Mouse (Mus musculus) liver, adult 2 months (tissue): ENCODE data around the gene Fhad1. TPM values are rescaled to one million over a fixed set of nuclear protein-coding genes. Genes with fewer than 3 reads are reported as not detected.

Experiments
- DNase-seq: peaks from one replicate; pipeline ENCODE4 v3.0.0-alpha.2; 2011; ENCODE audit warnings: low read depth, low spot score; ENCODE audit errors: extremely low read depth
- H3K27ac ChIP-seq: fragments of 200-500 bp; replicated peaks from 2 replicates; pipeline ENCODE4 v1.5.1; 2012; ENCODE audit warnings: low read depth, mild to moderate bottlenecking, control low read depth, inconsistent platforms, low read length; ENCODE audit not compliant: insufficient read depth
- H3K27me3 ChIP-seq: fragments of 200-500 bp; 2 replicates; pipeline ENCODE4 v1.6.1; 2012; ENCODE audit warnings: mild to moderate bottlenecking, moderate library complexity, low read length, inconsistent platforms; ENCODE audit not compliant: control insufficient read depth, insufficient read depth
- H3K36me3 ChIP-seq: fragments of 200-500 bp; 2 replicates; pipeline ENCODE4 v1.6.1; 2012; ENCODE audit warnings: low read length, inconsistent platforms; ENCODE audit not compliant: control insufficient read depth, insufficient read depth
- H3K4me1 ChIP-seq: fragments of 200-500 bp; 2 replicates; pipeline ENCODE4 v1.6.1; 2011; ENCODE audit warnings: low read length; ENCODE audit not compliant: control insufficient read depth, insufficient read depth
- H3K4me3 ChIP-seq: fragments of 200-500 bp; 2 replicates; pipeline ENCODE4 v1.5.1; 2011; ENCODE audit warnings: low read depth, mild to moderate bottlenecking, control low read depth, low read length, moderate library complexity; ENCODE audit not compliant: insufficient read depth
- H3K79me2 ChIP-seq: fragments of 200-500 bp; 2 replicates; pipeline ENCODE4 v1.6.1; 2012; ENCODE audit warnings: inconsistent platforms, mild to moderate bottlenecking, low read length, moderate library complexity; ENCODE audit not compliant: control insufficient read depth, insufficient read depth
- H3K9ac ChIP-seq: fragments of 200-500 bp; 2 replicates; pipeline ENCODE4 v1.6.1; 2012; ENCODE audit warnings: low read depth, mild to moderate bottlenecking, control low read depth, inconsistent platforms, low read length
- CTCF ChIP-seq: fragments of 200-500 bp; IDR thresholded peaks from 2 replicates; pipeline ENCODE4 v1.5.1; 2011; ENCODE audit warnings: low read depth, low read length, control low read depth
- POLR2A ChIP-seq: fragments of 200-500 bp; IDR thresholded peaks from 2 replicates; pipeline ENCODE4 v1.6.1; 2011; ENCODE audit warnings: low read length, control low read depth; ENCODE audit not compliant: insufficient read depth; ENCODE audit errors: extremely low read depth
- WGBS: fragments of 180-500 bp; shearing (Covaris S2); methylation state at CpG from one replicate; pipeline ENCODE4 v1.1.7; 2018; 5-methylcytosine and 5-hydroxymethylcytosine counted together
- polyA plus RNA-seq: library from polyadenylated mRNA; depleted of rRNA; stranded (reverse); fragments of >200 nt; gene quantifications from 2 replicates; pipeline ENCODE4 v1.2.3, GENCODE M21; 2012
- total RNA-seq: library from RNA; depleted of rRNA; stranded (reverse); fragments of >200 nt; gene quantifications from 2 replicates; pipeline ENCODE4 v1.2.3, GENCODE M21; 2014

Gene Fhad1
- total and polyA plus RNA-seq, 2 experiments = 0.06 to 2.4 TPM

- 0 out of 2 replicates have a peak, but pooled peaks have one; percentile 50 for TF ChIP-seq POLR2A
- no peak for TF ChIP-seq CTCF
- H3K79me2 ChIP-seq = no peaks in the 10 kb centered on the region
- H3K4me3 ChIP-seq = no peak overlapping the region
- DNase-seq = peak; percentile 92
- WGBS = 12% methylated on average over 11 of the region's 11 CpGs
- no peaks in the 10 kb centered on the region for H3K36me3 ChIP-seq
- no peaks in the 10 kb centered on the region for H3K27me3 ChIP-seq
- H3K4me1 ChIP-seq = peaks cover 11% of the 10 kb centered on the region
- H3K27ac ChIP-seq = peak overlapping the region; percentile 87
- peak overlapping the region; percentile 68 for H3K9ac ChIP-seq
These were observed 72.5 kb downstream of the Fhad1 start for GRCm38 (mm10) chr4:141942403-141942802.

DNA sequence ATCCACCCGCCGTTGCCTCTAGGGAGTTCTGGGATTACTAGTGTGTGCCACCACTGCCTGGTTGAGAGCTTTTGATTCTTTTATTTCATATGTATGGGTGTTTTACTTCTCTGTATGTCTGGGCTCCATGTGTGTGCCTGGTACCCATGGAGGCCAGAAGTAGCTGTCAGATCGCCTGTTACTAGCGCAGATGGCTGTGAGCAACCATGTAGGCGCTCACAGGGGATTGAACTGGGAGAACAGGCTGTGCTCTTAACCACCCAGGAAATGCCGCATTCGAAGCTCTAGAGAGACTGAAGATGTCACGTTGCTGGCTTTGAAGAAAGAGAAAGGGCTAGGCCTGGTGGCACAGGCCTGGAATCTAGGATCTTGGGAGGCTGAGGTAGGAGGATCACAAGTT is 73.6 kb downstream of the Fhad1 start:
- Histone ChIP-seq H3K9ac (no peak overlapping the region), H3K27me3 (no peaks in the 10 kb centered on the region), H3K27ac (no peak overlapping the region), H3K4me3 (no peak overlapping the region), H3K36me3 (no peaks in the 10 kb centered on the region), H3K4me1 (peaks cover 11% of the 10 kb centered on the region), H3K79me2 (no peaks in the 10 kb centered on the region)
- no peak for DNase-seq
- WGBS = 86% methylated on average over 8 of the region's 8 CpGs
- TF ChIP-seq CTCF = no peak
- TF ChIP-seq POLR2A = no peak

DNA sequence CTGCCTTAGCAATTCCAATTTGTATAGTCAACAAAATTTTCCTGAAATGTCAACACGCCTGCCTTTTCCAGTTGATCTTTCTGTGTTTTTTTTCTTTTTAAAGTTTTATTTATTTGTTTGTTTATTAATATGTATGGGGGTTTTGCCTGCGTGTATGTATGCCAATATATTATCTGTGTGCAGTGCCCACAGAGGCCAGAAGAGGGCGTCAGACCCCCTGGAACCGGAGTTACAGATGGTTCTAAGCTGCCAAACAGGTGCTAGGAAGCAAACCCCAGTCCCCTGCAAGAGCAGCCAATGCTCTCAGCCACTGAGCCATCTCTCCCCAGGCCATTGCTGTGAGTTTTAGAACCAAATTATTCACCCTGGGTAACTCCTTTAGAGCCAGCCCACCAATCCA is 76.3 kb downstream of the Fhad1 start:
- Histone ChIP-seq H3K27me3 (no peaks in the 10 kb centered on the region), H3K9ac (no peak overlapping the region)

GRCm38 (mm10) chr4:141932785-141933574 is 81.9 kb downstream of the Fhad1 start:
- no peak overlapping the region for H3K4me3 ChIP-seq
- no peaks in the 10 kb centered on the region for H3K36me3 ChIP-seq
- H3K4me1 ChIP-seq = peaks cover 4% of the 10 kb centered on the region
- no peak overlapping the region for H3K9ac ChIP-seq
- TF ChIP-seq CTCF (no peak), POLR2A (no peak)
- no peaks in the 10 kb centered on the region for H3K79me2 ChIP-seq
- 78% methylated on average over 14 of the region's 14 CpGs for WGBS
- no peak overlapping the region for H3K27ac ChIP-seq
- no peaks in the 10 kb centered on the region for H3K27me3 ChIP-seq
- no peak for DNase-seq

More for the DNA sequence above, 76.3 kb downstream of the Fhad1 start:
- TF ChIP-seq CTCF (peak; percentile 45), POLR2A (no peak)
- DNase-seq = no peak
- Histone ChIP-seq H3K36me3 (no peaks in the 10 kb centered on the region), H3K79me2 (no peaks in the 10 kb centered on the region), H3K4me1 (peaks cover 11% of the 10 kb centered on the region), H3K27ac (no peak overlapping the region), H3K4me3 (no peak overlapping the region)
- 82% methylated on average over 4 of the region's 4 CpGs for WGBS

DNA sequence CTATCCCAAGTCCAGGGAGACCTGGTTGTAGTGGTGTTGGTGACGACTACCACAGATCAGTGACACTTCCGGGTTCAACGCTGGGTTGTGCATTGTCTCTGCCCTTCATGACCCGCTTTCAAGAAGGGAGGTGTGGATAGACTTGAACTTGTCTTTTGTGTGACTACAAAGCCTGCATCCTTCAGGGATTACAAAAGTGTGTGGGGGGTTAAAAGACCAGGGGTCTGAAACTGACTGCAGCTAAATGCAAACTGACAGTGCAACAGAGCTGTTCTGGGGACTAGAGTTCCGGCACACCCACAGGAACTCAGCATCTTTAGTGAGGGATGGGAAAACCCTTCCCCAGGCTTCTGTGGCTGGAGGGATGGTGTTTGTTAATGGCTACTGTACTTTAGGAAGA is 83.4 kb downstream of the Fhad1 start:
- WGBS = 96% methylated on average over 5 of the region's 5 CpGs
- Histone ChIP-seq H3K4me1 (peaks cover 4% of the 10 kb centered on the region), H3K79me2 (no peaks in the 10 kb centered on the region), H3K27me3 (no peaks in the 10 kb centered on the region), H3K36me3 (no peaks in the 10 kb centered on the region), H3K9ac (no peak overlapping the region), H3K4me3 (no peak overlapping the region), H3K27ac (no peak overlapping the region)
- TF ChIP-seq CTCF = no peak
- no peak for TF ChIP-seq POLR2A
- no peak for DNase-seq

DNA sequence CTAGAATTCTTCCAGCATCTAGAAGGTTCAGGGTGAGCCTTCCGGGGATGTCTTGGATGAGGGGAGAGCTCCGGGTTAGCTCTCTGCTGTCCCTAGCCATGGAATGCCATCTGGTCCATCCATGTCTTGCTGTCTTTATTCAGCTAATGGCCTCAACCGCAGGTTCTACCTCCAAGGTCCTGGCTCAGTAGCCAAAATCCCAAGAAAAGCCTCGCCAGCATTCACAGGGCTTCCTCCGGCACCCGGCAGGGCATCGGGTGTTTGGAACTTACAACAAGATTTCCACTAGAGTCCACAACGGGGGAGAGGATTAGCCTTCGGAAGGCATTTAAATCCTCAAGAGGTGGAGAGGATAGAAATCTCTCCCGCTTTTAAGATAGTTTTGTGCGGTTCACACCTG is 84.9 kb downstream of the Fhad1 start:
- Histone ChIP-seq H3K27me3 (no peaks in the 10 kb centered on the region), H3K4me3 (no peak overlapping the region), H3K27ac (peak overlapping the region; percentile 59), H3K36me3 (no peaks in the 10 kb centered on the region), H3K79me2 (no peaks in the 10 kb centered on the region), H3K4me1 (peaks cover 8% of the 10 kb centered on the region), H3K9ac (peak overlapping the region; percentile 65; the same call in 1 of the 2 replicates)
- TF ChIP-seq POLR2A (no peak), CTCF (no peak)
- WGBS = 73% methylated on average over 11 of the region's 11 CpGs
- no peak for DNase-seq
